Mouse (Mus musculus) brain, adult 10 weeks (tissue): ENCODE data around the gene Tgm4. TPM values are rescaled to one million over a fixed set of nuclear protein-coding genes. Genes with fewer than 3 reads are reported as not detected.

ENCODE experiments used
- polyA plus RNA-seq: library from polyadenylated mRNA; stranded (reverse); fragments of 350-450 nt; fragmentation: Illumina TruSeq; extraction: RNeasy Lipid Tissue Mini Kit (QIAGEN cat#74804); gene quantifications from one replicate; pipeline ENCODE4 v1.2.3, GENCODE M21; 2015; ENCODE audit warnings: low read depth, low replicate concordance

The Tgm4 gene
- polyA plus RNA-seq = 0.59 TPM

DNA sequence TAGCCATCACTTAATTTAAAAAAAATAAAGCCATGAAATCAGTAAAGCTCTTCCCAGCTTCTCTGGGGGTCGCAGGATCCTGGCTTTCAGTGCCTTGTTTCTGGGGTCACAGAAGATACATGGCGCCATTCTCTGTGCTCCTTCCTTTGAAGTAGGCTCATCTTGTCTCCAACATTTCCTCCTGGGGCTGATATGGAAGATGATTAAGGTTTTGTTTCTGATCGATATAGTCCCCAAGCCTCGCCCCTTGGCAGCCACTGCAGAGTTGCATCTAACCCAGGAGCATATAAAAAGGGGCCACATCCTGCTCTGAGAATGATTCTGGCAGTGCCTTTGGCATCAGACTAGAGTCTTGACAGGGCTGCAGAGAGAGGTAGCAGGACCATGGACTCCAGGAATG, at the start of gene Tgm4:
Gene Tgm4, plus strand, starts transcription at position 301 of the 400 bp plus-strand sequence.

DNA sequence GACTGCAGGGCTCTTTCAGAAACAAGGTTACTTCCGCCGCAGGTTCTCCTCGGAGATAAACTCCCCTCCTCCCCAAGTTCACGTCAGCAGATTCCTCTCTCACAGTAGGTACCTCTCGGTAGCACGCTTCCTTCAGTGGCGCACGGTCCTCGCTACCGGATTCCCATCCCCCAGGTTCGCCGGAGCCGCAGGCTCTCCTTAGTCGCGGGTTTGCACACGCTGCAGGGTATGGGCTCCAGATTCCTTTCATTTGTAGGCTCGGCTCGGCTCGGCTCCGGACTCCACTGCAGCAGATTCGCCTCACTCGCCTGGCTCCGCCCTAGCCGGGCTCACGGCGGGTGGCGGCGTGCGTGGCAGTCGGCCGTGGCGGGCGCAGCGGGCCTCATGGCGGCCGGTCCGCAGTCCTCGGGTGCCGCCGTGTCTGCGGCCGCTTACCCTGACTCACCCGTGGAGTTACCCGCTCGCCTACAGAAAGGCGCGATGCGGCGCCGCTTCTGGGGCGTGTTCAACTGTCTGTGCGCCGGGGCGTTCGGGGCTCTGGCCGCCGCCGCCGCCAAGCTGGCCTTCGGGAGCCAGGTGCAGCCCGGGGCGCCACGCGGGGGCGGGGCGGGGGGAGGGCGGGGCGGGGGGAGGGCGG, 13.4 kb upstream of the Tgm4 start, which contains the start of gene Tmem42:
Gene Tmem42, plus strand, starts transcription at position 332 of the 637 bp plus-strand sequence.

DNA sequence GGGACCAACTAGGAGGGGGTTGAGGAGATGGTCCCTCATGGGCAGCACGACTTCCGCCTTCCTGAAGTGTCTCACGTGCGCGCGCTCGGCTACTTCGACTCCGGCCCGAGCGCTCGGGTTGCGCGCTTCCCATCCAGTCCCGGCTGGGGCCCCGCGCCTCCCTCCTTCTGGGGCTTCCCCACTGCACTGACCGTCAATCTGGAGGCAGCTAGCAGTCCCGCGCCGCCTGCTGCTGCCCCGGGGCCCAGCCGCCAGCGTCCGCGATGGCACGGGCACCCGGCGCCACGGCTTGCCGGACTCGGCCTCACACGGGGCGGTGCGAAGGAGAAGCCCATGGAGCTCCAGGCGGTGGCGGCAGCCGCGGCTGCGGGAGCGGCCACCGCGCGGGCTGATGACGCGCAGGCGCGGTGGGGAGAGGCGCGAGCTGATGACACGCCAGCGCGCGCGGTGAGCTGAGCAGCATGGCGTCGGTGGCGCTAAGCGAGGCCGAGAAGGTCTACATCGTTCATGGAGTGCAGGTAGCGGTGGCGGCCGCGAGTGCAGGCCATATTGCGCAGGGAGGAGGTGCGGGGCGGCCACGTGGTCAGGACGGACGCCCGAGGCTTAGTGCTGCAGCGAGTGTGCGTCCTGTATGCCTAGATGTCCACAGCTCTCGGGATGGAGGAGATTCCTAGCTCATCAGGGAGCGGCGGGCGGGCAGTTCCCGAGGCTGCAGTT, 78.4 kb downstream of the Tgm4 start, which contains the start of the genes Zdhhc3 and Exosc7:
Gene Zdhhc3, minus strand, starts transcription at position 401 of the 717 bp plus-strand sequence.
Gene Exosc7, plus strand, starts transcription at position 411 of the 717 bp plus-strand sequence.

Other genes starting within 250 kb of the Tgm4 start
- 18.3 TPM for gene Tcaim, start 229.2 kb upstream of the Tgm4 start, polyA plus RNA-seq
- not detected for gene Gm35549, start 190.7 kb upstream of the Tgm4 start, polyA plus RNA-seq
- gene Zfp445, start 168.7 kb upstream of the Tgm4 start, polyA plus RNA-seq = 134 TPM
- 5.0 TPM for gene Zkscan7, start 149.0 kb upstream of the Tgm4 start, polyA plus RNA-seq
- gene Zfp105, start 111.7 kb upstream of the Tgm4 start, polyA plus RNA-seq = 6.2 TPM
- gene 1110059G10Rik, start 83.7 kb upstream of the Tgm4 start, polyA plus RNA-seq = 32.2 TPM
- 0.79 TPM for gene Kif15, start 83.7 kb upstream of the Tgm4 start, polyA plus RNA-seq
- gene Tmem42, start 13.4 kb upstream of the Tgm4 start, polyA plus RNA-seq = 34.5 TPM
- gene Zdhhc3, start 78.5 kb downstream of the Tgm4 start, polyA plus RNA-seq = 58.8 TPM
- 43.0 TPM for gene Exosc7, start 78.5 kb downstream of the Tgm4 start, polyA plus RNA-seq
- gene Clec3b, start 116.2 kb downstream of the Tgm4 start, polyA plus RNA-seq = 4.0 TPM
- 0.36 TPM for gene Cdcp1, start 181.3 kb downstream of the Tgm4 start, polyA plus RNA-seq
- gene Tmem158, start 226.0 kb downstream of the Tgm4 start, polyA plus RNA-seq = 48.5 TPM